Mouse (Mus musculus) myocyte (in vitro differentiated cells): Measurements from ENCODE around the gene Gab1.

ENCODE experiments used
- MYOG ChIP-seq, 3 experiments: IDR thresholded peaks; one replicate each; pipeline ENCODE4 v1.6.1; 2011; ENCODE audit warnings: control low read depth in 2 of 3, low read depth in 2 of 3, mild to moderate bottlenecking in 2 of 3; ENCODE audit not compliant: insufficient read length in 2 of 3, control insufficient read depth in 1 of 3, insufficient read depth in 1 of 3
- POLR2A ChIP-seq: IDR thresholded peaks from one replicate; pipeline ENCODE4 v1.6.1; 2011; ENCODE audit warnings: low read depth, mild to moderate bottlenecking, control low read depth, moderate library complexity; ENCODE audit not compliant: insufficient read length
- TCF3 ChIP-seq: IDR thresholded peaks from one replicate; pipeline ENCODE4 v1.6.1; 2011; ENCODE audit warnings: low read depth, control low read depth; ENCODE audit not compliant: insufficient read length
- USF1 ChIP-seq: IDR thresholded peaks from one replicate; pipeline ENCODE4 v1.6.1; 2011; ENCODE audit warnings: low read depth, mild to moderate bottlenecking, control low read depth, moderate library complexity

DNA sequence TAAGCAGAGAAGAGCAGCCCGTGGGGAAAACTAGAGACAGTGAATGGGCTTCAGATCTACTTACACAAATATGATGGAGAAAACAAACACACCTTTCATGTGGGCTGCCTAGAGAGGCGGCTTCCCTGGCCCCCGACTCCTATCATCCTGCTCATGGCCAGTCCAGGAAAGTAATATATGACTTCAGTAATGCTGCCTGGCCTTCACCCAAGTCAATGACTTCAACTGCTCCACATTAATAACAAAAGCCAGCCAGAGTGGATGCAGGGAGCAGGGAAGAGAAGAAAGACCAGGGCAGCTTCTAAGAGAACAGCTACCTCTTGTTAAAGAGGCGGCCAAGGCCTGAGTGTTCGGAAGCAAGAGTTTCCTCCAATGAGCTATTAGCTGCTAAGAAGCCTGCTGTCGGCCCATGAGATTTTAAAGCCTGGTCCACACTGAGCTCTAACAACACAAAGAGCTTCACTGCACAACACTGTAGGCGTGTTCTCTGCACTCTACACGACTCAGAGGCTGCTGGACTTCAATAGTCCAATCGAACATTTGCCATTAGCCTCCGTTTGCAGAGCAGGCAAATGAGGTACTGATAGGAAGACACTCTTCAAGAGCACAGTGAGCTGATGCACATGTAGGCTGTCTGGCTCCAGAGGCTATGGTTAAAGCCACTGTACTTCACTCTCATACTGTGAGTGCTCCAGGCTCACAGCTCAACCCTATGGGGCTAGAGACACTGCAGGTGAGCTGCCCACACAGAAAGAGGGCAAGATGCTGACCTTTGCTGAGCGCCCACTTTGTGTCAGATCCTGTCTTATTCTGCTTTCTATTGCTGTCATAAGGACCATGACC is 49.4 kb downstream of the Gab1 start:
- TF ChIP-seq MYOG (IDR thresholded peaks at IDR 0.05; ENCODE audit: control insufficient read depth in 1 of 3, insufficient read depth in 1 of 3, insufficient read length in 2 of 3, low read depth in 2 of 3): no peak
- TF ChIP-seq POLR2A: no peak
- TF ChIP-seq TCF3: no peak
- no peak for TF ChIP-seq USF1
